Mouse (Mus musculus): ENCODE measurements around the gene Pigg.

The Pigg gene

GRCm38 (mm10) chr5:108357862-108358261 lies 45.5 kb downstream of the Pigg start:
- DNase-seq (ENCODE audit: low spot score in 2 of 2): no peak

GRCm38 (mm10) chr5:108359491-108359890 lies 47.1 kb downstream of the Pigg start:
- peak; percentile 67 to 69 for DNase-seq (ENCODE audit: low spot score in 2 of 2)

GRCm38 (mm10) chr5:108360211-108360610 lies 47.8 kb downstream of the Pigg start:
- DNase-seq (ENCODE audit: low spot score in 2 of 2): no peak

GRCm38 (mm10) chr5:108362330-108362729 lies 49.9 kb downstream of the Pigg start:
- DNase-seq (ENCODE audit: low spot score in 2 of 2): no peak

- peak in 1 of 2 experiments; percentile 36 for DNase-seq (ENCODE audit: low spot score in 2 of 2)
Measured at GRCm38 (mm10) chr5:108366328-108366983, 54.0 kb downstream of the Pigg start.

GRCm38 (mm10) chr5:108366984-108367841 lies 54.8 kb downstream of the Pigg start:
- peak in 1 of 2 experiments; percentile 40 for DNase-seq (ENCODE audit: low spot score in 2 of 2)

- DNase-seq (ENCODE audit: low spot score in 2 of 2): no peak
Measured at GRCm38 (mm10) chr5:108367871-108368332, 55.5 kb downstream of the Pigg start, which contains the start of gene Gm42517. Gene Gm42517 (minus strand): TSS chr5:108367922.

GRCm38 (mm10) chr5:108368446-108368845 lies 56.0 kb downstream of the Pigg start:
- DNase-seq (ENCODE audit: low spot score in 2 of 2): peak in 1 of 2 experiments; percentile 62

GRCm38 (mm10) chr5:108368851-108369621 lies 56.6 kb downstream of the Pigg start:
- DNase-seq (ENCODE audit: low spot score in 2 of 2): peak; percentile 84 to 93

GRCm38 (mm10) chr5:108369964-108370363 lies 57.6 kb downstream of the Pigg start:
- DNase-seq (ENCODE audit: low spot score in 2 of 2): no peak

- DNase-seq (ENCODE audit: low spot score in 2 of 2): no peak
Measured at GRCm38 (mm10) chr5:108374079-108374478, 61.7 kb downstream of the Pigg start.

GRCm38 (mm10) chr5:108376059-108376458 lies 63.6 kb downstream of the Pigg start:
- DNase-seq (ENCODE audit: low spot score in 2 of 2): no peak

- no peak for DNase-seq (ENCODE audit: low spot score in 2 of 2)
Measured at GRCm38 (mm10) chr5:108378346-108378745, 65.9 kb downstream of the Pigg start.

GRCm38 (mm10) chr5:108385632-108386031 lies 73.2 kb downstream of the Pigg start:
- DNase-seq (ENCODE audit: low spot score in 2 of 2): peak; percentile 71 to 78

GRCm38 (mm10) chr5:108386449-108386848 lies 74.0 kb downstream of the Pigg start:
- DNase-seq (ENCODE audit: low spot score in 2 of 2): no peak

GRCm38 (mm10) chr5:108388201-108388600 lies 75.8 kb downstream of the Pigg start, which contains the start of gene Pde6b:
Gene Pde6b (plus strand): TSS chr5:108388391.
- DNase-seq (ENCODE audit: low spot score in 2 of 2): no peak

GRCm38 (mm10) chr5:108389744-108390143 lies 77.3 kb downstream of the Pigg start:
- no peak for DNase-seq (ENCODE audit: low spot score in 2 of 2)

All from left cerebral cortex, adult 9 months (tissue).